Mouse (Mus musculus): Measurements from ENCODE around the gene Upb1. TPM values are rescaled to one million over a fixed set of nuclear protein-coding genes. Genes with fewer than 3 reads are reported as not detected.

Gene Upb1
- total and polyA plus RNA-seq, 3 experiments = 1.3 to 2.0 (median 1.6) TPM

GRCm38 (mm10) chr10:75412114-75413103, 11.5 kb downstream of the Upb1 start:
- dilution Hi-C loops (cut with MboI; ENCODE audit: extremely low pct_ligation_motif_present, extremely low pct_unique_long_range_greater_than_20kb, low sequenced_read_pairs) (no loop called here), in situ Hi-C loops (cut with MboI; ENCODE audit: low pct_ligation_motif_present, low pct_unique_long_range_greater_than_20kb, low sequenced_read_pairs) (no loop called here)
- H3K9me3 ChIP-seq (replicated peaks; ENCODE audit: low read length) = no peaks in the 10 kb centered on the region
- no peak for TF ChIP-seq NELFE (IDR thresholded peaks at IDR 0.05; ENCODE audit: low read depth, low read length)
- no peak for TF ChIP-seq CTCF (conservative IDR thresholded peaks at IDR 0.05 in 1 of 2, IDR thresholded peaks at IDR 0.05 in 1 of 2; ENCODE audit: low read depth in 2 of 2, low read length in 2 of 2)
- no peak for TF ChIP-seq GABPA (IDR thresholded peaks at IDR 0.05; ENCODE audit: insufficient replicate concordance, low read depth, low read length)
- no peak for TF ChIP-seq USF2 (conservative IDR thresholded peaks at IDR 0.05; ENCODE audit: low read depth, low read length)
- TF ChIP-seq MEF2A (IDR thresholded peaks at IDR 0.05; ENCODE audit: borderline replicate concordance, low read depth, low read length) = no peak
- no peak for TF ChIP-seq TBP (conservative IDR thresholded peaks at IDR 0.05; ENCODE audit: low read depth, low read length)
- no peak for TF ChIP-seq BHLHE40 (IDR thresholded peaks at IDR 0.05; ENCODE audit: low read depth, low read length)
- TF ChIP-seq UBTF (IDR thresholded peaks at IDR 0.05; ENCODE audit: low read depth, low read length) = no peak
- no peak for TF ChIP-seq MXI1 (IDR thresholded peaks at IDR 0.05; ENCODE audit: low read depth, low read length)
- no peak for TF ChIP-seq NRF1 (IDR thresholded peaks at IDR 0.05; ENCODE audit: low read depth, low read length)
- no peak for TF ChIP-seq ELF1 (IDR thresholded peaks at IDR 0.05; ENCODE audit: low read depth, low read length)
- no peak for TF ChIP-seq POLR2A (IDR thresholded peaks at IDR 0.05; ENCODE audit: low read depth, low read length)
- TF ChIP-seq MAX (IDR thresholded peaks at IDR 0.05; ENCODE audit: low read length) = no peak
- TF ChIP-seq CHD1 (IDR thresholded peaks at IDR 0.05; ENCODE audit: low read depth, low read length) = no peak
- TF ChIP-seq RAD21 (IDR thresholded peaks at IDR 0.05; ENCODE audit: low read depth, low read length) = no peak
- TF ChIP-seq CHD2 (IDR thresholded peaks at IDR 0.05; ENCODE audit: low read length) = no peak
- TF ChIP-seq POLR2AphosphoS2 (IDR thresholded peaks at IDR 0.05; ENCODE audit: low read depth, low read length) = no peak
- TF ChIP-seq KAT2A (IDR thresholded peaks at IDR 0.05; ENCODE audit: insufficient replicate concordance, low read length) = no peak
- H3K79me2 ChIP-seq (replicated peaks; ENCODE audit: control insufficient read depth, extremely low read depth, insufficient read depth, poor library complexity, severe bottlenecking) = no peaks in the 10 kb centered on the region
- H3K4me2 ChIP-seq (ENCODE audit: insufficient read depth, low read depth, poor library complexity, severe bottlenecking) = no peak overlapping the region
- DNase-seq (ENCODE audit: extremely low read depth) = no peak
- H3K4me1 ChIP-seq (ENCODE audit: control insufficient read depth in 1 of 2, insufficient read depth in 2 of 2) = peaks cover 4 to 21% of the 10 kb centered on the region in 2 experiments
- H3K36me3 ChIP-seq (replicated peaks in 1 of 2; ENCODE audit: control insufficient read depth in 1 of 2, insufficient read depth in 1 of 2, low read length in 1 of 2) = no peaks in the 10 kb centered on the region
- no peak overlapping the region for H3K27ac ChIP-seq (ENCODE audit: insufficient read depth, low read depth)
- H3K4me3 ChIP-seq (replicated peaks in 1 of 3; ENCODE audit: low read depth in 2 of 3, low read length in 2 of 3, poor library complexity in 1 of 3) = no peak overlapping the region
- H3K9ac ChIP-seq (ENCODE audit: insufficient read depth, low read depth) = no peak overlapping the region
- H3K27me3 ChIP-seq (replicated peaks) = no peaks in the 10 kb centered on the region

GRCm38 (mm10) chr10:75414925-75415324, 14.0 kb downstream of the Upb1 start:
- H3K4me1 ChIP-seq (ENCODE audit: control insufficient read depth in 1 of 2, insufficient read depth in 2 of 2) = peaks cover 4 to 21% of the 10 kb centered on the region in 2 experiments
- dilution Hi-C loops (cut with MboI; ENCODE audit: extremely low pct_ligation_motif_present, extremely low pct_unique_long_range_greater_than_20kb, low sequenced_read_pairs) = no loop called here
- no peak overlapping the region for H3K27ac ChIP-seq (ENCODE audit: insufficient read depth, low read depth)
- TF ChIP-seq TCF12 (IDR thresholded peaks at IDR 0.05; ENCODE audit: low read depth, low read length) (no peak), MAFK (IDR thresholded peaks at IDR 0.05; ENCODE audit: insufficient replicate concordance, low read length) (no peak), MAZ (IDR thresholded peaks at IDR 0.05; ENCODE audit: low read depth, low read length) (no peak), ZMIZ1 (IDR thresholded peaks at IDR 0.05; ENCODE audit: low read depth, low read length) (no peak), MYC (IDR thresholded peaks at IDR 0.05; ENCODE audit: low read depth, low read length) (no peak), NELFE (IDR thresholded peaks at IDR 0.05; ENCODE audit: low read depth, low read length) (no peak)
- in situ Hi-C loops (cut with MboI; ENCODE audit: low pct_ligation_motif_present, low pct_unique_long_range_greater_than_20kb, low sequenced_read_pairs) = no loop called here
- no peak for DNase-seq (ENCODE audit: extremely low read depth)
- peak overlapping the region; percentile 72 for H3K4me2 ChIP-seq (ENCODE audit: insufficient read depth, low read depth, poor library complexity, severe bottlenecking)
- H3K9me3 ChIP-seq (replicated peaks; ENCODE audit: low read length) = no peaks in the 10 kb centered on the region
- H3K27me3 ChIP-seq (replicated peaks) = no peaks in the 10 kb centered on the region
- no peak overlapping the region for H3K4me3 ChIP-seq (replicated peaks in 1 of 3; ENCODE audit: low read depth in 2 of 3, low read length in 2 of 3, poor library complexity in 1 of 3)
- peak overlapping the region; percentile 32; the same call in 1 of the 2 replicates for H3K9ac ChIP-seq (ENCODE audit: insufficient read depth, low read depth)
- H3K79me2 ChIP-seq (replicated peaks; ENCODE audit: control insufficient read depth, extremely low read depth, insufficient read depth, poor library complexity, severe bottlenecking) = no peaks in the 10 kb centered on the region
- no peaks in the 10 kb centered on the region for H3K36me3 ChIP-seq (replicated peaks in 1 of 2; ENCODE audit: control insufficient read depth in 1 of 2, insufficient read depth in 1 of 2, low read length in 1 of 2)

Data from CH12.LX (cell line).